Mouse (Mus musculus) v-Abl transformed pro-B cells (cell line): ENCODE measurements around the gene Ier2.

Experiments used
- in situ Hi-C, 2 experiments: fragments of 400-800 bp; cut with MboI; formaldehyde crosslinking; loops; one replicate each; pipeline ENCODE4 v1.15.1; 2025; ENCODE audit not compliant: unreplicated experiment in 2 of 2

Gene Ier2

GRCm38 (mm10) chr8:84615666-84616485 is 46.8 kb downstream of the Ier2 start:
- in situ Hi-C loops: no loop called here

- in situ Hi-C loops: no loop called here
Measured at GRCm38 (mm10) chr8:84614512-84615223, 48.0 kb downstream of the Ier2 start.
